Mouse (Mus musculus): ENCODE measurements around the gene Fbxo39. TPM values are rescaled to one million over a fixed set of nuclear protein-coding genes. Genes with fewer than 3 reads are reported as not detected.

Fbxo39 gene
- polyA plus RNA-seq, 2 experiments: not detected

GRCm38 (mm10) chr11:72324431-72324830, 10.2 kb downstream of the Fbxo39 start:
- 73% methylated on average over 3 of the region's 3 CpGs for WGBS
- no peak for ATAC-seq (ENCODE audit: low FRiP score, low read depth)

GRCm38 (mm10) chr11:72325701-72326100, 11.5 kb downstream of the Fbxo39 start:
- Histone ChIP-seq H3K27me3 (ENCODE audit: control insufficient read depth, insufficient read depth, low read length) (no peaks in the 10 kb centered on the region), H3K27ac (replicated peaks; ENCODE audit: low read depth, low read length) (no peak overlapping the region), H3K4me1 (ENCODE audit: control insufficient read depth, insufficient read depth, low read length) (no peaks in the 10 kb centered on the region), H3K4me2 (replicated peaks; ENCODE audit: low read depth, low read length, severe bottlenecking) (no peak overlapping the region), H3K9ac (ENCODE audit: low read depth, low read length, severe bottlenecking) (no peak overlapping the region), H3K36me3 (ENCODE audit: control insufficient read depth, insufficient read depth, low read length) (no peaks in the 10 kb centered on the region), H3K9me3 (ENCODE audit: control insufficient read depth, low read length) (no peaks in the 10 kb centered on the region), H3K4me3 (replicated peaks; ENCODE audit: low read length) (no peak overlapping the region)
- TF ChIP-seq POLR2A (IDR thresholded peaks at IDR 0.05; ENCODE audit: borderline replicate concordance, extremely low read depth, insufficient read depth, insufficient read length): no peak
- no peak for ATAC-seq (ENCODE audit: low FRiP score, low read depth)
- 89% methylated on average over 4 of the region's 4 CpGs for WGBS
- DNase-seq (ENCODE audit: low spot score): no peak

More at GRCm38 (mm10) chr11:72324431-72324830, 10.2 kb downstream of the Fbxo39 start:
- no peak overlapping the region for H3K9ac ChIP-seq (ENCODE audit: low read depth, low read length, severe bottlenecking)
- no peaks in the 10 kb centered on the region for H3K36me3 ChIP-seq (ENCODE audit: control insufficient read depth, insufficient read depth, low read length)
- no peak overlapping the region for H3K27ac ChIP-seq (replicated peaks; ENCODE audit: low read depth, low read length)
- no peak for TF ChIP-seq POLR2A (IDR thresholded peaks at IDR 0.05; ENCODE audit: borderline replicate concordance, extremely low read depth, insufficient read depth, insufficient read length)
- DNase-seq (ENCODE audit: low spot score): no peak
- no peaks in the 10 kb centered on the region for H3K4me1 ChIP-seq (ENCODE audit: control insufficient read depth, insufficient read depth, low read length)
- H3K4me3 ChIP-seq (replicated peaks; ENCODE audit: low read length): no peak overlapping the region
- no peaks in the 10 kb centered on the region for H3K27me3 ChIP-seq (ENCODE audit: control insufficient read depth, insufficient read depth, low read length)
- H3K9me3 ChIP-seq (ENCODE audit: control insufficient read depth, low read length): no peaks in the 10 kb centered on the region
- H3K4me2 ChIP-seq (replicated peaks; ENCODE audit: low read depth, low read length, severe bottlenecking): no peak overlapping the region

- Histone ChIP-seq H3K4me3 (replicated peaks; ENCODE audit: low read length) (no peak overlapping the region), H3K36me3 (ENCODE audit: control insufficient read depth, insufficient read depth, low read length) (no peaks in the 10 kb centered on the region), H3K9me3 (ENCODE audit: control insufficient read depth, low read length) (no peaks in the 10 kb centered on the region), H3K4me1 (ENCODE audit: control insufficient read depth, insufficient read depth, low read length) (no peaks in the 10 kb centered on the region), H3K27me3 (ENCODE audit: control insufficient read depth, insufficient read depth, low read length) (no peaks in the 10 kb centered on the region), H3K4me2 (replicated peaks; ENCODE audit: low read depth, low read length, severe bottlenecking) (no peak overlapping the region), H3K9ac (ENCODE audit: low read depth, low read length, severe bottlenecking) (no peak overlapping the region), H3K27ac (replicated peaks; ENCODE audit: low read depth, low read length) (no peak overlapping the region)
- no peak for TF ChIP-seq POLR2A (IDR thresholded peaks at IDR 0.05; ENCODE audit: borderline replicate concordance, extremely low read depth, insufficient read depth, insufficient read length)
- WGBS: 62% methylated on average over 9 of the region's 9 CpGs
- 0 out of 2 replicates have a peak, but pooled peaks have one; percentile 41 for ATAC-seq (ENCODE audit: low FRiP score, low read depth)
- DNase-seq (ENCODE audit: low spot score): no peak
Observed at GRCm38 (mm10) chr11:72332951-72333667, 18.9 kb downstream of the Fbxo39 start.

GRCm38 (mm10) chr11:72334653-72335052, 20.4 kb downstream of the Fbxo39 start:
- no peaks in the 10 kb centered on the region for H3K4me1 ChIP-seq (ENCODE audit: control insufficient read depth, insufficient read depth, low read length)
- no peak for ATAC-seq (ENCODE audit: low FRiP score, low read depth)
- no peaks in the 10 kb centered on the region for H3K36me3 ChIP-seq (ENCODE audit: control insufficient read depth, insufficient read depth, low read length)
- 85% methylated on average over 4 of the region's 4 CpGs for WGBS
- H3K4me2 ChIP-seq (replicated peaks; ENCODE audit: low read depth, low read length, severe bottlenecking): no peak overlapping the region
- DNase-seq (ENCODE audit: low spot score): no peak
- no peak overlapping the region for H3K4me3 ChIP-seq (replicated peaks; ENCODE audit: low read length)
- no peak for TF ChIP-seq POLR2A (IDR thresholded peaks at IDR 0.05; ENCODE audit: borderline replicate concordance, extremely low read depth, insufficient read depth, insufficient read length)
- no peak overlapping the region for H3K9ac ChIP-seq (ENCODE audit: low read depth, low read length, severe bottlenecking)
- no peaks in the 10 kb centered on the region for H3K27me3 ChIP-seq (ENCODE audit: control insufficient read depth, insufficient read depth, low read length)
- H3K27ac ChIP-seq (replicated peaks; ENCODE audit: low read depth, low read length): no peak overlapping the region
- no peaks in the 10 kb centered on the region for H3K9me3 ChIP-seq (ENCODE audit: control insufficient read depth, low read length)

- no peak overlapping the region for H3K9ac ChIP-seq (ENCODE audit: low read depth, low read length, severe bottlenecking)
- no peak overlapping the region for H3K4me2 ChIP-seq (replicated peaks; ENCODE audit: low read depth, low read length, severe bottlenecking)
- no peak for DNase-seq (ENCODE audit: low spot score)
- H3K27ac ChIP-seq (replicated peaks; ENCODE audit: low read depth, low read length): no peak overlapping the region
- no peaks in the 10 kb centered on the region for H3K4me1 ChIP-seq (ENCODE audit: control insufficient read depth, insufficient read depth, low read length)
- no peaks in the 10 kb centered on the region for H3K9me3 ChIP-seq (ENCODE audit: control insufficient read depth, low read length)
- H3K36me3 ChIP-seq (ENCODE audit: control insufficient read depth, insufficient read depth, low read length): no peaks in the 10 kb centered on the region
- 89% methylated on average over 8 of the region's 8 CpGs for WGBS
- ATAC-seq (ENCODE audit: low FRiP score, low read depth): no peak
- no peak overlapping the region for H3K4me3 ChIP-seq (replicated peaks; ENCODE audit: low read length)
- H3K27me3 ChIP-seq (ENCODE audit: control insufficient read depth, insufficient read depth, low read length): no peaks in the 10 kb centered on the region
- no peak for TF ChIP-seq POLR2A (IDR thresholded peaks at IDR 0.05; ENCODE audit: borderline replicate concordance, extremely low read depth, insufficient read depth, insufficient read length)
Observed at GRCm38 (mm10) chr11:72336726-72337125, 22.5 kb downstream of the Fbxo39 start.

All from limb, embryonic 14.5 days (tissue).